Mouse (Mus musculus): Measurements from ENCODE around the gene Nav1. TPM values are rescaled to one million over a fixed set of nuclear protein-coding genes. Genes with fewer than 3 reads are reported as not detected.

Nav1 gene
- total RNA-seq, 2 experiments from 2014 or later, result 48.9 to 69.6 TPM

- intact Hi-C loops (cut with DNase I), result loop anchor here (5.0 kb wide), 1 partner anchor 43 kb away; no protein-coding TSS in a partner anchor
- DNase-seq (ENCODE audit: low spot score in 2 of 2), result peak; percentile 93 to 94
These were observed 177.0 kb downstream of the Nav1 start, which contains the start of gene Ipo9 for GRCm38 (mm10) chr1:135429901-135430668. Gene Ipo9 (minus strand): TSS chr1:135430499.

- intact Hi-C loops (cut with DNase I), result loop anchor here (5.0 kb wide), 1 partner anchor 40 kb away; no protein-coding TSS in a partner anchor
- DNase-seq (ENCODE audit: low spot score in 2 of 2), result no peak
These were observed 179.7 kb downstream of the Nav1 start for GRCm38 (mm10) chr1:135427390-135427789.

- no peak for DNase-seq (ENCODE audit: low spot score in 2 of 2)
- intact Hi-C loops (cut with DNase I), result loop anchor here (5.0 kb wide), 1 partner anchor 39 kb away; no protein-coding TSS in a partner anchor
These were observed 180.4 kb downstream of the Nav1 start for GRCm38 (mm10) chr1:135426645-135427044.

GRCm38 (mm10) chr1:135422772-135423171 lies 184.3 kb downstream of the Nav1 start:
- DNase-seq (ENCODE audit: low spot score in 2 of 2), result no peak
- intact Hi-C loops (cut with DNase I), result no loop called here

GRCm38 (mm10) chr1:135413996-135414395 lies 193.1 kb downstream of the Nav1 start:
- no peak for DNase-seq (ENCODE audit: low spot score in 2 of 2)
- intact Hi-C loops (cut with DNase I), result no loop called here

- DNase-seq (ENCODE audit: low spot score in 2 of 2), result no peak
- intact Hi-C loops (cut with DNase I), result no loop called here
These were observed 195.0 kb downstream of the Nav1 start for GRCm38 (mm10) chr1:135412130-135412529.

DNA sequence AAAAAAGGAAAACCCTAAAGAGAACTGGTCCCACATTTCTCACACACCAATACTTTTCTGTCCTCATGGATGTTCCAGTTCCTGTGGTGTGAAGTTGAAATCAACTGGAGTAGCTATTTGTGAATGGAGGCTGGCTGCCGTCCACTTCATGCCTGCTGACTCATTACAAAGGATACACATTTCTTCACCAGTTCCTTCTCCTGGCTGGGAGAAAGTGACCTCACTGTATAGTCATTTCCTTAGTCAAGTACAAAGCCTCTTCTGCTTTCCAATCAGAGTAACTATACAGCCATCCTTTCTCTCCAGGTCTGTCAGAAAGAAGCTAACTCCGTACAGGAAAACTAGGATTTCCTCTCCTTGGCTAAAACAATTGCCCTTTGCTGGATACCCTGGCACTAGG lies 196.1 kb downstream of the Nav1 start:
- DNase-seq (ENCODE audit: low spot score in 2 of 2), result peak; percentile 44 to 45
- intact Hi-C loops (cut with DNase I), result no loop called here

DNA sequence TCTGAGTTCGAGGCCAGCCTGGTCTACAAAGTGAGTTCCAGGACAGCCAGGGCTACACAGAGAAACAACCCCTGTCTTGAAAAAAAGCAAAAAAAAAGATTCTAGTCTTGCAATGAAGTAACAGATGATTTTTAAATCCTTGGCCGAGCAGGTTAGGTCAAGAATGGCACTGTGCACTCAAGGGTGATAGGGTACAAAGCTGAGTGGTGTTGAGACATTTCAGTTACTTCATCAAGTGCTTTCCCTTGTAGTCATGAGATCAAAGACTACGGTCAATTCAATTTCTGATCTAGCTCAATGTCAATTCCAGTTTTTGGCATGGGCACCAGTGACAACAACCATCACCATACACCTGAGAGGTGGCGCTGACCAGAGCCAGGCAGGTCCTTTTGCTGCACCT lies 198.1 kb downstream of the Nav1 start:
- no peak for DNase-seq (ENCODE audit: low spot score in 2 of 2)
- intact Hi-C loops (cut with DNase I), result no loop called here

DNA sequence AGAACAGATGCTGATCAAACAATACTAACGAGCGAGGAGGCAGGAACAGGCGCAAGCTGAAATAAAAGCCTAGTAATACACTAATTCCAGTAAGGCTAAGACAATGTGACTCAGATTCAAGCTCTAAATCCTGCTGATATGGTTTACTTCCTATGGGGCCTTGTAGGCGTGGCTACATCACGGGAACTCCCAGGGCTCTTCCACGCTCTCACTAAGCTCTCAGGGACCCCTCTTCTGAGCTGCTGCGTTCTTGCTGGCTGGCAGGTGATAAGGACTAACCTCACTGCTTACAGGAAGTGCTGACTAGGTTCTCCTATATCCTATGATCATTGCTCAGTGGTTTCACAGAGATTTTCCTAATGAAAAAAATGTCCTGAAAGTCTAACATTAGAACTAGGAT lies 201.7 kb downstream of the Nav1 start:
- intact Hi-C loops (cut with DNase I), result no loop called here
- DNase-seq (ENCODE audit: low spot score in 2 of 2), result no peak

- no peak for DNase-seq (ENCODE audit: low spot score in 2 of 2)
- intact Hi-C loops (cut with DNase I), result no loop called here
These were observed 205.5 kb downstream of the Nav1 start for GRCm38 (mm10) chr1:135401452-135402110.

DNA sequence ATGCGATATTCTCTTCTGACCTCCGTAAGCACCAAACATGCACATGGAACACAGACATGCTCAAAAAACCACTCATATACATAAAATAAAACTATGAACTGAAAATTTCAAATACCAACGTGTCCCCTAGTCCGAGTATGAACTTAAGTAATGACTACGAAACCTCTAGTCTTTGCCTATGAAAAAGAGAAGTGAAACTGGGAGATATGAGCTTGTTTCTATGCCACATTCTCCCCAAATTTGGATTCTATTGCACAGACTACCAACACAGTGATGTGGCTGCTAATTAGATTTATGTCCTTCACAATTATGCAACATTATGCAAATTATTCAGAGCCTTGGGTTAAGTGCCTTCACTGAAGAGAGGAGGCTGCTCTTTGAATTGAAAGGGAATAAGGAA lies 207.6 kb downstream of the Nav1 start:
- no peak for DNase-seq (ENCODE audit: low spot score in 2 of 2)
- intact Hi-C loops (cut with DNase I), result no loop called here

GRCm38 (mm10) chr1:135385161-135385560 lies 221.9 kb downstream of the Nav1 start:
- DNase-seq (ENCODE audit: low spot score in 2 of 2), result no peak
- intact Hi-C loops (cut with DNase I), result loop anchor here (5.0 kb wide), 1 partner anchor 42 kb away; no protein-coding TSS in a partner anchor

Small RNA genes lying within 50 kb of the gene (microRNA-seq; reads per million reads assigned to microRNA genes)
- gene Mir1231, result 6.6 reads per million, percentile 23 among the genes with 10 or more reads in this experiment

Other genes with a start within 250 kb of the Nav1 start
- 100 to 1,000 TPM; 170 to 221 TPM for gene Shisa4, start 232.1 kb downstream of the Nav1 start, total RNA-seq (2021)
- 100 to 1,000 TPM; 167 to 173 TPM for gene Ipo9, start 176.8 kb downstream of the Nav1 start, total RNA-seq (2021)
- gene Csrp1, start 112.8 kb upstream of the Nav1 start, total RNA-seq (2021), result 100 to 1,000 TPM; 195 to 250 TPM
- 10 to 100 TPM; 18.2 to 28.8 TPM for gene Phlda3, start 158.8 kb upstream of the Nav1 start, total RNA-seq (2021)
- 1 to 10 TPM; 2.2 to 4.8 TPM for gene Tnni1, start 172.1 kb upstream of the Nav1 start, total RNA-seq (2021)
- 1 to 10 TPM; 1.1 to 1.5 TPM for gene Lad1, start 211.3 kb upstream of the Nav1 start, total RNA-seq (2021)
- 1 to 10 TPM; 5.8 to 7.5 TPM for gene Tnnt2, start 229.1 kb upstream of the Nav1 start, total RNA-seq (2021)

Data from left cerebral cortex, postnatal 36 days (tissue).